Mouse (Mus musculus) MEL-GATA-1-ER (cell line): ENCODE data around the gene Tmem200b.
A peak's percentile ranks its signal among the peaks of the same experiment; 100 is the strongest.

ENCODE experiments used
- DNase-seq: peaks from one replicate; pipeline ENCODE4 v3.0.0-alpha.2; 2012; ENCODE audit warnings: low read depth; ENCODE audit errors: extremely low read depth

The Tmem200b gene

DNA sequence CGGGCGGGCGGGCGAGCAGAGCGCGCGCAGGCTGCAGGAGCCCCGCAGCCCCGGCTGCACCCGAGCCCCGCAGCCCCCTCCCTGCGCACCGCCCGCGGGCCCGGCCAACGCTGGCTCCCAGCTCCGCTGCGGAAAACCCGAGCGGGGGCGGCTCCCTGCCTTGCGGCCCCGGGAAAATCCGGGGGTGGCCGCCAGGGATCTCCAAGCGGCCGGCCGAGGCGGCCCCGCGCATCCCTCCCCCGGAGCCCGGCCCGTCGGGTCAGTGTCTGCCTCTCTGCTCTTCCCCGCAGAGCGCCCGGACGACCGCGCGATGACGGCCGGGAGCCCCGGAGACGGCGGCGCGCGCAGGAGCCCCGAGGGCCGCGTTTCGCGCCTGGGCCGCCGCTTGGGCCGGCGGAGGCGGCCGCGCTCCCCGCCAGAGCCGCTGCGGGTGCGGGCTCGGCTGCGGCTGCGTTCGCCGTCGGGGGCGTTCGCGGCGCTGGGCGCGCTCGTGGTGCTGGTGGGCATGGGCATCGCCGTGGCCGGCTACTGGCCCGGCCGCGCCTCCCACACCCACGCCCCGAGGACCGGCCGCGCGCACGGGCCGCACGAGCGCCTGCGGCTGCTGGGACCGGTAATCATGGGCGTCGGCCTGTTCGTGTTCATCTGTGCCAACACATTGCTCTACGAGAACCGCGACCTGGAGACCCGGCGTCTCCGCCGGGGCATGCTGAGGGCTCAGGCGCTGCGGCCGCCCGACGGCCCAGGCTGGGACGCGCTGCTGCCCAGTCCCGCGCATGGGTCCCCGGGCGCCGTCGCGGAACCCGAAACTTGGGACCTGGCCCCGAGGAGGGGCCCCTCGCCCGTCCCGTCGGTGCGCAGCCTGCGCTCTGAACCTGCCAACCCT, at the start of gene Tmem200b:
Gene Tmem200b (plus strand): TSS at position 311 of the 886 bp plus-strand sequence.
- no peak for DNase-seq

DNA sequence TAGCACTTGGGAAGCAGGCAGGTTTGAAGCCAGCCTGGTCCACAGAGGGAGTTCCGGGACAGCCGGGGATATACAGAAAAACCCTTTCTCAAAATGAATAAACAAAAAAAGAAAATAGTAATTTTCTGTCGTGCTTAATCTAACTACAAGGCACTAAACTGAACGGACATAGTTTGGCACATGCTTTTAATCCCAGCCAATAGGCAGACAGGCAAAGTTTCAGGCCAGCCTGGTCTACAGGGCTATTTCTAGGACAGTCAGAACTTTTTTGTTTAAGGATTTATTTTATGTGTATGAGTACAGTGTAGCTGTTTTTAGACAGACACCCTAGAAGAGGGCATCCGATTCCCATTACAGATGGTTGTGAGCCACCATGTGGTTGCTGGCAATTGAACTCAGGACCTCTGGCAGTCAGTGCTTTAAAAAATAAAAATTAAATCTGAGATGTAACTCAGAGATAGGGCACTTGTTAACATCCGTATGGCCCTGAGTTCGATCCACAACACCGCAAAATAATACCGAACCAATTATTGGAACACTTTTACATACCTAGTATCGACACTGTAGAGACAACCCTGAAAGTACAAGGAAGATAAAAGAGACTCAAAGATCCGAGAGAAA, 48.8 kb upstream of the Tmem200b start:
- no peak for DNase-seq

DNA sequence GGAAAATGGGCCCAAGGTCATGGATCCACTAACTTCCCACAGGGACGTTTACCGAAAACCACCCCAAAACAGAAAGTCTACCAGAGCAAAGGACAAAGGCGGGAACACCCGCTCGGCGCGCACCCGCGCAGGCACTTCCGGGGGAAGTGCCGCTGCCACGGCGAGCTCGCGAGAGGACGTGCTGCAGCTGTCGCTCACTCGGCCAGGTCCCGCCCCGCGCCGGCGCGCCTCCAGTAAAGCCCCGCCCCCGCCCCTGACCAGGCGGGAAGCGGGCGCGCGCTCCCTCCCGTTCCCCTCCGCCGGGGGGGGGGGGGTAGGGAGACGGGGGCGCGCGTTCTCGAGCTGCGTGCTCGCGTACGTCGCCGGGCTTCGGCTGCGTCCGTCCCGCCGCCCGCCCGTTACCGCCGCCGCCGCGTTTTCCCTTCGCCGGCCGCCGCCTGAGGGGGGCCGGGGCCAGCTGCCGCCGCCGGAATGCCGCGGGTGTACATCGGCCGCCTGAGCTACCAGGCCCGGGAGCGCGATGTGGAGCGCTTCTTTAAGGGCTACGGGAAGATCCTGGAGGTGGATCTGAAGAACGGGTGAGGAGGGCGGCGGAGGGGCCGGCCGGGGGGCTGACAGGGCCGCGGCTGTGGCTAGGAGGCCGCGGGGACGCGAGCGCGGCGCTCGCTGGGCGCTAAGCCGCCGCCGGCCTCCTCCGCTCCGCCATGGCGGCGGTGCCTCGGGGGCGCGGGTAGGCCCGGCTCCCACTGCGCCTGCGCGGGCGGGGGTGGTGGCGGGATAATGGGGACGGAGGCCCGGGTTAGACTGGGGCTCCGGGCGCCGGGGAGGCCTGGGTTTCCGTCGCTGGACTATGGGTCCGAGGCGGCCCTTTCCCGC, 48.0 kb upstream of the Tmem200b start, which contains the start of gene Srsf4:
Gene Srsf4 (plus strand): TSS at position 325 of the 876 bp plus-strand sequence.
- peak; percentile 84 for DNase-seq

DNA sequence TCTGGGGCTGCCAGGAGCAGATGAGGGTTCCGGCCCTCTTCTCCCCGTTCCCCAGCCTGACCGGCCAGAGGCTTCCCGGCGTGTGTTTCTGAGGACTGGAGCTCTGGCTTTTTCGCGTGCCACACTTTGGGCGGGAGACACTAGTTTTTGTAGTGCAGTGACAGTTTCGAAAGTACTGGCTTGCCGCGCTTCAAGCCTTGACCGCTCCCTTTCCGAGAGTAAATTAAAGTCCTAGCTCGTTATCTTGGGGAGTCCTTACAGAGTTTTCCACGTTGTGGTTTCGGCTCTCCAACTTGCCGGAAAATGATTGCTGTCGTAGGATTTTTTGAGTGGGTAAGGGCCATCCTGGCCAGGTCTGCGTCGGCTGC, 47.4 kb upstream of the Tmem200b start:
- DNase-seq = peak; percentile 42

DNA sequence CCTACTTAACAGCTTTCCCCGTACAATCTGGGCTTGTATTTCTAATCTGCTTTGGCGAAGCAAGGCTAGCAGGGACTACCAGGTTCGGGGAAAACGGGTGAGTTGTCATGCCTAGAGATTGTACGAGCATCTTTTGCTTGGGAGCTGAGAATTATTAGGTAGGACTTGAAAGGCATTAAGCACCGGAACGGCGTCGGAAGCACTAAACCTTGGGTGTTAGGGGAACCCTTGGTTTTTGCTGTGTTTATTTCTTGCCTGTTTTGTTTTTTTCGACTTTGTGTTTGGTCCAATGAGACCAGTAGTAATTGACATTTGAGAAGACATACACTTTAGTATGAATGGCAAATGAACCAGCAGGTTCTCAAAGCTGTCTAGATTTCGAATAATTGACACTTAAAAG, 47.0 kb upstream of the Tmem200b start:
- no peak for DNase-seq

DNA sequence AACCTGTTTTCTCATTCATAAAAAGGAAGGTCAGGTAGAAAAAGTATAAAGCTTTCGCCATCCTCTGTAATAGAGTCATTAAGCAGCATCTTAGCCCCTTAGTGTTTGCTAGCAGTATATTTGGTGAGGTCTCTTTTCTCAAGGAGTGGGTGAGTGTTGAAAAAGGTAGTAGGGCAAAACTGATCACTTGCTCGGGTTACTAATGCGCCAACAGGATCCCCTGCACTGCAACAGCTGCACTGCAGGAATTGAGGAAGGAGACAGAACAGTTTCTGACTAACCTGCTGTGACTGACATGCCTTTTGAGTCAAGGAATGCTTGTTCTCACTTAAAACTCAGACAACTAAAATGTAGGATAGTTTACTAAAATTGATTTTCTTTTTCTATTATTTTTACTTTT, 46.3 kb upstream of the Tmem200b start:
- DNase-seq = no peak

DNA sequence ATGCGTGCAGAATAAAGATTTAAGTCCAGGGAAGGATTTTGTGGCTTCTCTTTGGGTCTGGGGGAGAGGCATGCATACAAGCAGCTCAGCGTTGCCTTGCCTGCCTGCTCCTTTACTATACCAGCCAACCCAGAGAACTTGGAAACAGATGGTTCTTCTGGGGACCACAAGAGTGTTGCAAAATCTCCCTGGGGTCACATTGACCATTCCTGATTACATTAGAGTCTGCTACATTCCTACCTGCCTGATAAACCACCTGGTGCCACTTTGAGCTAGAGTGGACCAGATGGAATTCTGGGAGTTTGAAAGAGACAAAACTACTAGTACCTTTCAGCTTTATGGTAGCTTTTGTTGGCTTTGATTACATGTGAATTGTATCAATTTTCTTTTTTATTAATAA, 44.7 kb upstream of the Tmem200b start:
- no peak for DNase-seq

DNA sequence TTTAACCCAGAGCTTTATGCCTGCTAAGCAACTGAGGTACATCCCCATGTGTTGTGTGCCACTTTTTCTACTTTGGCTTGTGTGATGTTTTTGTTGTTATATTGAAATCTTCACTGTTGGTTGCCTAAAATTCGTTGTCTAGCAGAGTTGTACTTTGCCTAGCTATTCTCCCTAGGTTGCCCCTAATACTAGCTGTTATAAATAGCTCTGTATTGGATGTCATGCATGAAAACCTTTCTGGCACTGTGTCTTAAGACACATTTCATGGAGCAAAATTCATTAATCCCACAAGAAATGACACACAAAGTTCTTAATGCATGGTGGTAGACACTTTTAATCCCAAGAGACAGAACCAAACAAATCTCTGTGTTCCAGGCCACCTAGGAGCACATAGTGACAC, 41.9 kb upstream of the Tmem200b start:
- no peak for DNase-seq

DNA sequence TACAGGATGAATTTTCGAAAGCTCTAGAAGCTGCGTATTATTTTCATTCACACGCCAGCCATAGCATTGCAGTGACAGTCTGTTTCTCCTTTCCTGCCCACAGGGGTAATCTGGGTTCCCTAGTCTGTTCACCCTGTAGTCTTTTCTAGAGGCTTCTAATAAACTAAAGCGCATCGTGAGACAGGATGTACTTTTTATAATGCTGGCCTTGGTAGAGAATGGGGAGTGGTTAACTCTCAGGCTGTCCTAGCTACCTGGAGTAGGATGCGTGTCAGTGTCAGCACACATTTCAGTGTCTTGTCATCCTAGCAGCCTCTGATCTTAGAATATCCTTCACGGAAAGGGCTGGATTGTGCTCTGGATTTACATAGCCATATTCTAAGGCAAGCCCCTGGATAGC, 40.3 kb upstream of the Tmem200b start:
- no peak for DNase-seq

DNA sequence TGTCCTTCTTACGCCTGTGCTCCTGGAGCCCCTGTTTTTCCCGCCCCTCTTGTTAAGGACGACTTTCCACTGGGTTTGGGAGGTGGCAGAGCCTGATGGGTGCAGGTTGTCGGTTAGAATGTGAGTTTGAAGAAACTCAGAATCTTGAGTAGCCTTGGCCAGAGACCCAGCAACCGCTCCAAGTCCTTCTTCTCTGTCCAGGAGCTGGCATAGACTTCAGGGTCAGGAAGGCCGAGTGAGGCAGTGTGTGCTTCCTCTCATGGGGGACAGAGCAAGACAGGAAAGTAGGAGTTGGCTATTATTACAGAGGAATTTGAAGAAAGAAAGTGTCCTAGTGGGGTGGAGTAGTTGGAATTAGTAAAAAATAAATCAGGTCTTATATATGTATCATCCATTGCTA, 38.0 kb upstream of the Tmem200b start:
- DNase-seq = no peak

DNA sequence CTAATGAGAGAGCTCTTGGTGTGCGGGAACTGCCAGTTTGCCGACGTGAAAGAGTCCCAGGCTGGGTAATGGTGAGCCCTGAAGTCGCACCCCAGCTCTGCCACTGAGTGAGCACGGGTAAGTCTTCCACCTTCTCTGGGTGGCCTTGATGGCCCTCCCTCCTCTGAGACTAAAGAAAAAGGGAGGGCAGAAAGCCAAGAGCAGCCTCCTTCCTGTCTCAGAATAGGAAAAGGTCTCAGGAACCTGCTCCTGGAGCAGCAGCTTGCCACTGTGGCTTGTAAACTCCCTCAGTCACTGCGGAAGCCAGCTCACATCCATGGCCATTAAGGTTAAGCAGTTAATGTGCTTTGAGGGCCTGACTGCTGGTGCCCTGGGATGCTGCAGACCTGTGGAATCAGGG, 36.2 kb upstream of the Tmem200b start:
- no peak for DNase-seq

DNA sequence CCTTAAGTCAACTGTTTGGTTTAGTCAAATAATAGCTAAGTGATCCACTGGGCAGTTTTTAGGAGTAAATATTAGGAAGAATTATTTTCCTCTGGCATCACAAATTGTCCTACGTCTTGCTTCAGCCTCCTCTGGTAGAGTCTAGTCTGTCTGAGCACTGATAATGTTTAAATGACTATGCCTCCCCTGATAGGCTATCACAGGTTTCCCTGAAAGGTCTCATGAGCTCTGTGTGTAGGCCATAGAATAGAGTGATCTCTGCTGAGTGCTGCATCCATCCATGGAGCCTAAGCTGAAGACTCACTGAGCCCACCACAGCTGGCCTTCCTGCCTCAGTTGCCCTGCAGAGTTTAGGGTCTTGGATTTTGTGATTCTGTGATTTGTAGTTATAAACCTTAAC, 33.0 kb upstream of the Tmem200b start:
- no peak for DNase-seq

DNA sequence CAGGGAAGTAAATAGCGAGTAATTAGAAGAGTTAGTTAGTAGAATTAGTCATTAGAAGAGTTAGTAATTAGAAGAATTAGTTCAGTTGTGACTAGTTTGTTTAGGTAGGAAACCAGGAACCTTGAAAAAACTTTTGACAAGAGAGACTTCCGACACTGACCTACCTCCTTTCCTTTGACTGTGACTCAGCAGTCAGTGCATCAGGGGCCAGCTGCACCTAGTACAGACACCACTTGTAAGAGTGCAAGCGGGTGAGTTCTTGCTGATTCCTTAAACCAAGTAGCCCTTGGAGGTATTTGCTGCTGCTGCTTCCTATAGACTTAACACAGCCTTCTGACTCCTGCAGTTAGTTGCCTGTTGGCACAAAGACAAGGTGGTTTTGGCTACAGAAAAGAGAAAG, 30.9 kb upstream of the Tmem200b start:
- DNase-seq = no peak

DNA sequence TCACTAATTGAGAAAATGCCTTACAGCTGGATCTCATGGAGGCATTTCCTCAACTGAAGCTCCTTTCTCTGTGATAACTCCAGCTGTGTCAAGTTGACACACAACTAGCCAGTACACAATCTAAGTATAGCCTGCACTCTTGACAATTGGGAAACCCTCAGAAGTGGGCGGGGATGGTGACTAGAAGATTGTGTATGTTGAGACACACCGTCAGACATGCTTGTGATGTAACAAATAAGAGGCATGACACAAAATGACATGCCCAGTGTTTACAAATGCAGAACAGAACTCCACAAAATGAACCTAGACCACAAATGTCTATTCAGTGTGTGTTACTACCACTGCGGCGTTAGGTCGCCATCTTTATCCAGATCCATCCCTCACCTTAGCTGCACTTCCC, 24.5 kb upstream of the Tmem200b start:
- DNase-seq = no peak

DNA sequence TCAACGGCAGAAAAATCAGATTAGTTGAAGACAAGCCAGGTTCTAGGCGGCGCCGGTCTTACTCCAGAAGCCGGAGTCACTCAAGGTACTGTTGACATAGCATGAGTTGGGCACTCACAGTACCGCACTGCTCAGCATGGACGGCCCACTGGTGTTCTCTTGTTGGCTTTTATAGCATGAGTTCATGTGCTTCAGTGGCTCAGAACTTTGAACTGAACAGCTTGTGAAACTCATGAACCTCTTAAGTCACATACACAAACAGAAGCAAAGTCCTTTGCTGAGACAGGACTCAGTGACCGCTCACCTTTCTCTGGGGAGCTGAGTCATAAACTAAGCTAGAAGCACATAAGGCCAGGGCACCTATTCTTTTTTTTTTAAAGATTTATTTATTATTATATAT, 23.8 kb upstream of the Tmem200b start:
- DNase-seq = no peak

DNA sequence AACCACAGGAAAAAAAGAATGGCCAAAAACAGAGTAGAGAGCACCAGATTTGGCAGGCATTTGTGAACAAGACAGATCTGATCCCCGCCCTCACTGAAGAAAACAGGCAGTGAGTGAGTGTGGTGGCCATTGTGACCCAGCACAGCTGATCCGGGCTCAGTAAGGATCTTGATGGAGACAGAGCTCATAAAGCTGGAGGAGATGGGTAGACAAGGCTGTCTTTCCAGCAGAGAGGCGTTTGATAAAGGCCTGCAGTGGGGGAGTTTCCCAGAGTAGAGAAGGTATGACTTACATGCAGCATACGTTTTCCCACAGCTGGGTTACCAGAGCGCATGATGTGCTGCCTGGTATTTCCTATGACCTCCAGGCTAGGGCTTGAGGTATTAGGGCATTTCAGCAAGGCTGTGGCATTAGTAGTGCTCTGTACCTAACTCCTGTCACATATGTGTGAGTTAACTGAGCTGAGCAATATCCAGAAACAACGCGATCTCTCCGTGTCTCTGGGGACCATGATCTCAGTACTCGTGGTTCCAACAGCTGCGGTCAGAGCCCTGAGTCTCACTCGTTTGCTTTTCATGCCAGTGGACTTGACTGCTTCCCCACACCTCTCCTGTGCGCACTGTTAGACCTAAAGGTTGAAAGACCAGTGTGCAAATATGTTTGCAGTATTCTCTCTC, 22.9 kb upstream of the Tmem200b start:
- no peak for DNase-seq

DNA sequence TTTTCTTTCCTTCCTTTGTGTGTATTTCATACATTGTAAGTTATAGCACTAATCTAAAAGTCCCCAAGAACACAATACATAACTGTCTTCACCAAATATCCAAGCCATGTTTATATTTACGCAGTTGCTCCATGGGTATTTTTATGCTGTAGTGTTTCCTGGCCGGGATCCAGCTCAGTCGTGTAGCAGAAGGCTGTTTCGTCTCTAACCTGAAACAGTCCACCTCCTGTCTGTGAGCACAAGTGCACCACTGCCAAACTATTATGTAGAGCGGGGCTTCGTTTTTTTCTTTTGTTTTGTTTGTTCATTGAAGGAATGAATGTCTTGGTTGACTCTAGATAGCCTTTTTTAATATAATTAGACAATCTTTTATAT, 22.4 kb upstream of the Tmem200b start:
- no peak for DNase-seq

DNA sequence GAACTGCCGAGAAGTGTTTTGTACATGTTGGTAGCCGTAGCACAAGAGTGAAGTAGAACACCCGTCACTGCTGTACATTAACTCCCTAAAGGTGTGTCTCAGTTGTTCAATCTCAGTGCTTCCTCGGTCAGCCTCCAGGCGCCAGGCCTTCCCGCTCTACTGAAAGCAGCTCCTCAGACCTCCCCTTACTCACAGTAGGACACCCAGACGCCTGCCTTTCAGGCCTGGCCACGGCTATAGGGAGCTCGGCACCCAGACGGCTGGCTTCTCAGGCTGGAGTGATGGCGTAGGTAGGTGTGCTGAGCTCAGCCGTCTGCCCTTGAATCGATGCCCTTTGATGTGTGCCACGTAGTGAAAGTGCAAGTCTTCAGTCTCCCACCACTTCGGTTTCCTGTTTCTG, 20.5 kb upstream of the Tmem200b start:
- DNase-seq = no peak

DNA sequence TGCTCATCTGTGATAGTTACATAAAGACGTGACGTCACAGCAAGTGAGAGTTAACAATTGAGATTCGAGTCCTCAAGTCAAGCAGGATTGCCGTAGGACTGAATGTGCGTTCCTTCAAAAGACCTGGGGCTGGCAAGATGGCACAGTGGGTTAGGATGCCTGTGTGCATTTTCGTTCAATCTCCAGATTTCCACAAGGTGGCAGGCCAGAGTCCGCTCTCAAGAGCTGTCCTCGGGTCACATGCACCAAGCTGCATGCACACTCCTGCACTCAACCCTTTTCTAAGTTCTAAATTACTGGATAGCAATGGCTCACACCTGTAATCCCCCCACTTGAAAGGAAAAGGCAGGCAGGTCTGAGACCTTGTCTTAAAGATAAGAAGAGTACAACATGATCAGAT, 17.1 kb upstream of the Tmem200b start:
- peak; percentile 22 for DNase-seq

DNA sequence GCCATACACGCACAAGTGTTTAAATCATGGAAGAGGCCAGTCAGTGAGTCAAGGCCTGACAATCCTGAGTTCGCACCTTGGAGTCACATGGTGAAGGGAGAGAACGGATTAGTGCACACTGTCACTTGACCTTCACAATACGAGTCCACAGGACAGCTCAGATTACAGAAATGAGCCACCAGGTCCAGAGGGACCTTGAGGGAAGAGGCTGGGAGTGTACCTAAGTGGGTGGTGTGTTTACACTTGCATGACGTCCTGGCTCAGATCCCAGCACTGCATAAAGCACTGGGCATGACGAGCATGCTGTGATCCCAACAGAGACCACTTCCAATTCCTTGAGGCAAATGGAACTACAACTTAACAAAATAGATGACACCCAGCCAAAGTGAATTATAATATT, 15.1 kb upstream of the Tmem200b start:
- no peak for DNase-seq

DNA sequence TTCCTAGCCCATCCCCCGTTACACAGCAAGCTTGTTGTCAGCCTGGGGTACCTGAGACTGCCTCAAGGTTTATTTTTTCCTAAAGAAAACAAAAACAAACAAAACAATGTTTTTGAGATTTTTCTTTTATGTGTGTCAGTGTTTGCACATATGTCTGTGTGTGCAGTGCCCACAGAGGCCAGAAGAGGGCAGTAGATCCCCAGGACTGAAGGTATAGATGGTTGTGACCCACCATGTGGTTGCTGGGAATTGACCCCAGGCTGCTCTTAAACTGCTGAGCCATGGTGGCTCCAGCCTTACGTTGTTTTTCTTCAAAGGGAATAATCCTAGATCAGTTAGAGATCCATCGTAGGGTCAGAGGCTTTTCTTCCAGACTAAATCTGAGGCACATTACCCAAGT, 13.7 kb upstream of the Tmem200b start:
- no peak for DNase-seq
